Mouse (Mus musculus): Measurements from ENCODE around the gene Pcbp2. TPM values are rescaled to one million over a fixed set of nuclear protein-coding genes. Genes with fewer than 3 reads are reported as not detected.

The Pcbp2 gene
- polyA plus RNA-seq, 1 experiment from 2014 or later, result 201 TPM

- 92% methylated on average over 3 of the region's 3 CpGs for WGBS
- Histone ChIP-seq H3K4me1 (no peaks in the 10 kb centered on the region), H3K9me3 (replicated peaks) (no peaks in the 10 kb centered on the region), H3K27ac (replicated peaks) (no peak overlapping the region), H3K27me3 (ENCODE audit: low read depth, poor library complexity, severe bottlenecking) (no peaks in the 10 kb centered on the region), H3K36me3 (peaks cover 78% of the 10 kb centered on the region), H3K4me3 (no peak overlapping the region)
- no peak for DNase-seq (ENCODE audit: low spot score)
These were observed 76.5 kb downstream of the Pcbp2 start for GRCm38 (mm10) chr15:102546677-102547427.

GRCm38 (mm10) chr15:102547478-102547877 lies 77.1 kb downstream of the Pcbp2 start:
- H3K9me3 ChIP-seq (replicated peaks), result no peaks in the 10 kb centered on the region
- WGBS, result 90% methylated on average over 3 of the region's 3 CpGs
- DNase-seq (ENCODE audit: low spot score), result no peak
- no peaks in the 10 kb centered on the region for H3K4me1 ChIP-seq
- H3K36me3 ChIP-seq, result peaks cover 78% of the 10 kb centered on the region
- no peak overlapping the region for H3K4me3 ChIP-seq
- H3K27ac ChIP-seq (replicated peaks), result no peak overlapping the region
- no peaks in the 10 kb centered on the region for H3K27me3 ChIP-seq (ENCODE audit: low read depth, poor library complexity, severe bottlenecking)

Other genes starting within 250 kb of the Pcbp2 start
- 0.31 and 0.56 TPM in 2 replicates for gene Itgb7, start 238.6 kb upstream of the Pcbp2 start, polyA plus RNA-seq (2016; fragmentation: Nextera tagmentation; extraction: Ambion mirVana)
- gene Rarg, start 213.0 kb upstream of the Pcbp2 start, polyA plus RNA-seq (2016; fragmentation: Nextera tagmentation; extraction: Ambion mirVana), result 14.3 and 16.2 TPM in 2 replicates
- gene Gm9918, start 200.0 kb upstream of the Pcbp2 start, polyA plus RNA-seq (2016; fragmentation: Nextera tagmentation; extraction: Ambion mirVana), result 0.35 and 0.41 TPM in 2 replicates
- gene Mfsd5, start 191.1 kb upstream of the Pcbp2 start, polyA plus RNA-seq (2016; fragmentation: Nextera tagmentation; extraction: Ambion mirVana), result 59.2 and 63.2 TPM in 2 replicates
- 47.4 and 54.4 TPM in 2 replicates for gene Espl1, start 174.3 kb upstream of the Pcbp2 start, polyA plus RNA-seq (2016; fragmentation: Nextera tagmentation; extraction: Ambion mirVana)
- 335 and 345 TPM in 2 replicates for gene Pfdn5, start 144.4 kb upstream of the Pcbp2 start, polyA plus RNA-seq (2016; fragmentation: Nextera tagmentation; extraction: Ambion mirVana)
- 125 and 134 TPM in 2 replicates for gene Myg1, start 138.8 kb upstream of the Pcbp2 start, polyA plus RNA-seq (2016; fragmentation: Nextera tagmentation; extraction: Ambion mirVana)
- 115 and 128 TPM in 2 replicates for gene Aaas, start 119.8 kb upstream of the Pcbp2 start, polyA plus RNA-seq (2016; fragmentation: Nextera tagmentation; extraction: Ambion mirVana)
- gene Sp7, start 103.4 kb upstream of the Pcbp2 start, polyA plus RNA-seq (2016; fragmentation: Nextera tagmentation; extraction: Ambion mirVana), result 0.59 and 0.66 TPM in 2 replicates
- 7.9 and 8.9 TPM in 2 replicates for gene Sp1, start 64.4 kb upstream of the Pcbp2 start, polyA plus RNA-seq (2016; fragmentation: Nextera tagmentation; extraction: Ambion mirVana)
- 0.10 and 0.50 TPM in 2 replicates for gene Amhr2, start 25.2 kb upstream of the Pcbp2 start, polyA plus RNA-seq (2016; fragmentation: Nextera tagmentation; extraction: Ambion mirVana)
- 75.7 and 82.3 TPM in 2 replicates for gene Prr13, start 11.5 kb upstream of the Pcbp2 start, polyA plus RNA-seq (2016; fragmentation: Nextera tagmentation; extraction: Ambion mirVana)
- gene Gm10337, start 33.2 kb downstream of the Pcbp2 start, polyA plus RNA-seq (2016; fragmentation: Nextera tagmentation; extraction: Ambion mirVana), result 3.5 TPM in 1 of 2 replicates, not detected in the other
- 23.4 and 31.8 TPM in 2 replicates for gene Map3k12, start 46.5 kb downstream of the Pcbp2 start, polyA plus RNA-seq (2016; fragmentation: Nextera tagmentation; extraction: Ambion mirVana)
- gene Tarbp2, start 47.7 kb downstream of the Pcbp2 start, polyA plus RNA-seq (2016; fragmentation: Nextera tagmentation; extraction: Ambion mirVana), result 133 and 143 TPM in 2 replicates
- gene Npff, start 54.4 kb downstream of the Pcbp2 start, polyA plus RNA-seq (2016; fragmentation: Nextera tagmentation; extraction: Ambion mirVana), result 2.0 and 2.9 TPM in 2 replicates
- not detected in 2 replicates for gene Gm28047, start 154.5 kb downstream of the Pcbp2 start, polyA plus RNA-seq (2016; fragmentation: Nextera tagmentation; extraction: Ambion mirVana)
- 14.9 and 21.8 TPM in 2 replicates for gene Atf7, start 154.9 kb downstream of the Pcbp2 start, polyA plus RNA-seq (2016; fragmentation: Nextera tagmentation; extraction: Ambion mirVana)
- gene Atp5g2, start 201.8 kb downstream of the Pcbp2 start, polyA plus RNA-seq (2016; fragmentation: Nextera tagmentation; extraction: Ambion mirVana), result 62.3 and 73.7 TPM in 2 replicates